Mouse (Mus musculus) adrenal gland, adult 2 months (tissue): ENCODE results near the gene Drg1. TPM values are rescaled to one million over a fixed set of nuclear protein-coding genes. Genes with fewer than 3 reads are reported as not detected.

Experiments
- polyA plus RNA-seq: library from polyadenylated mRNA; depleted of rRNA; stranded (reverse); fragments of >200 nt; gene quantifications from 2 replicates; pipeline ENCODE4 v1.2.3, GENCODE M21; 2012; rRNA removed
- total RNA-seq, 2 experiments: library from RNA; stranded (reverse); gene quantifications; 2 replicates each; pipeline ENCODE4 v1.2.3; 2021

Gene Drg1
- total and polyA plus RNA-seq, 3 experiments = 7.2 to 104 (median 86.3) TPM

Other genes with a start within 250 kb of the Drg1 start
- 10 to 100 TPM; 50.7 to 54.8 TPM for gene Sfi1, start 73.0 kb downstream of the Drg1 start, total RNA-seq
- 24.6 and 27.4 TPM in 2 replicates for gene Sfi1, start 73.0 kb downstream of the Drg1 start, polyA plus RNA-seq
- gene Eif4enif1, start 64.0 kb downstream of the Drg1 start, total RNA-seq = 10 to 100 TPM; 55.4 to 67.1 TPM
- gene Eif4enif1, start 64.0 kb downstream of the Drg1 start, polyA plus RNA-seq = 25.8 and 27.2 TPM in 2 replicates
- gene Patz1, start 22.5 kb upstream of the Drg1 start, total RNA-seq = 10 to 100 TPM; 19.7 to 30.4 TPM
- gene Patz1, start 22.5 kb upstream of the Drg1 start, polyA plus RNA-seq = 73.0 and 73.9 TPM in 2 replicates
- 10 to 100 TPM in 1 of 2 experiments, 1 to 10 TPM in 1; 8.0 to 14.0 TPM for gene Pik3ip1, start 64.0 kb upstream of the Drg1 start, total RNA-seq
- 40.3 and 43.3 TPM in 2 replicates for gene Pik3ip1, start 64.0 kb upstream of the Drg1 start, polyA plus RNA-seq
- 10 to 100 TPM; 21.3 to 21.7 TPM for gene Limk2, start 142.8 kb upstream of the Drg1 start, total RNA-seq
- gene Limk2, start 142.8 kb upstream of the Drg1 start, polyA plus RNA-seq = 30.2 and 40.2 TPM in 2 replicates
- 10 to 100 TPM; 33.5 to 36.8 TPM for gene Rnf185, start 185.9 kb upstream of the Drg1 start, total RNA-seq
- gene Rnf185, start 185.9 kb upstream of the Drg1 start, polyA plus RNA-seq = 23.0 and 33.2 TPM in 2 replicates
- under 1 TPM in 1 of 2 experiments, not detected in 1; 0.14 TPM for gene Pla2g3, start 221.9 kb upstream of the Drg1 start, total RNA-seq
- 0.52 and 0.65 TPM in 2 replicates for gene Pla2g3, start 221.9 kb upstream of the Drg1 start, polyA plus RNA-seq
- 1 to 10 TPM in 1 of 2 experiments, under 1 TPM in 1; 0.72 to 1.8 TPM for gene Inpp5j, start 238.4 kb upstream of the Drg1 start, total RNA-seq
- 1.8 and 2.6 TPM in 2 replicates for gene Inpp5j, start 238.4 kb upstream of the Drg1 start, polyA plus RNA-seq
- 10 to 100 TPM; 31.7 to 54.5 TPM for gene Selenom, start 248.3 kb upstream of the Drg1 start, total RNA-seq
- 89.0 and 131 TPM in 2 replicates for gene Selenom, start 248.3 kb upstream of the Drg1 start, polyA plus RNA-seq